ENCODE assay signal across 8 mouse cellular contexts in the genomic region with DNA sequence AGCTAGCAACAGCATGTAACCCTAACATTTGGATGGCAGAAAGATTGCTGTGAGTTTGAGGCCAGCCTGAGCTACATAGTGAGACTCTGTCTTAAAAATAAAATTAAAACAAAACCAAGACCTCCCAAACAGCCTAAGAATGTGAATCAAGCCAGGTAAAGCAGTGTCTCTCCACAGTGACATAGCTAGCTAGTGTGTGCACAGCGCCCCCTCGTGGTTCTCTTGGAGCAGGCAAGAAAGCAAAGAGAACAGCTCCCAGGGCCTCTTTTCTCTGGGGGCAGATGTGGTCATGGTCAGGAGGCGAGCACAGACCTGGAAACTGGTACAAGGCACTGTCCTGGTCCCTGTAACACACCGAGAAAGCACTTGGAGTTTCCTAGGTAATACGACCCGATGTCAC. TPM values are rescaled to one million over a fixed set of nuclear protein-coding genes. Genes with fewer than 3 reads are reported as not detected.
DNase-seq lines count a peak whose midpoint lies in the region; ATAC-seq and TF ChIP-seq lines count a peak whose summit lies in the region.

No protein-coding gene starts in this region.

- no peak overlapping the region for H3K9ac ChIP-seq in CH12.LX (ENCODE audit: insufficient read depth, low read depth)
- no peak overlapping the region for H3K9ac ChIP-seq in forebrain, embryonic 16.5 days (replicated peaks; ENCODE audit: low read depth, low read length)
- no peak overlapping the region for H3K9ac ChIP-seq in kidney, embryonic 14.5 days (ENCODE audit: low read depth, low read length)
- H3K9ac ChIP-seq in lung, embryonic 14.5 days = no peak overlapping the region

- ATAC-seq in forebrain, embryonic 16.5 days = peak; percentile 54
- ATAC-seq in kidney, embryonic 14.5 days (ENCODE audit: low FRiP score, low TSS enrichment) = 0 out of 2 replicates have a peak, but pooled peaks have one; percentile 36
- ATAC-seq in lung, embryonic 14.5 days (ENCODE audit: insufficient read depth) = peak; percentile 35; the same call in 1 of the 2 replicates
- ATAC-seq in monocyte, adult 5-6 weeks (replicated peaks; ENCODE audit: insufficient number of reproducible peaks, low FRiP score, low TSS enrichment, poor library complexity, severe bottlenecking) = no peak

- peak; percentile 100 for TF ChIP-seq RAD21 in CH12.LX (IDR thresholded peaks at IDR 0.05; ENCODE audit: low read depth, low read length)

- TF ChIP-seq CTCF in CH12.LX (conservative IDR thresholded peaks at IDR 0.05 in 1 of 2, IDR thresholded peaks at IDR 0.05 in 1 of 2; ENCODE audit: low read depth in 2 of 2, low read length in 2 of 2) = peak; percentile 75 to 99
- peak; percentile 90 for TF ChIP-seq CTCF in lung, embryonic 14.5 days (IDR thresholded peaks at IDR 0.05; ENCODE audit: low read depth)

- DNase-seq in A20 (ENCODE audit: low read depth, low spot score) (peak; percentile 68), CH12.LX (ENCODE audit: extremely low read depth) (peak; percentile 83)
- peak; percentile 25 for DNase-seq in c-Kit-positive CD71-positive TER-119-positive erythroid progenitor cells, embryonic 14.5 days (ENCODE audit: low spot score)
- DNase-seq in lung, embryonic 14.5 days = peak; percentile 85
- DNase-seq in right cerebral cortex, adult 2 months (ENCODE audit: low spot score in 2 of 2) = peak; percentile 62 to 73

- peaks cover 10 to 22% of the 10 kb centered on the region in 2 experiments; a peak in 3 of 4 replicates for H3K4me1 ChIP-seq in CH12.LX (ENCODE audit: control insufficient read depth in 1 of 2, insufficient read depth in 2 of 2)
- H3K4me1 ChIP-seq in forebrain, embryonic 16.5 days (replicated peaks; ENCODE audit: control insufficient read depth, insufficient read depth, low read length) = peaks cover 6% of the 10 kb centered on the region; the same call in 1 of the 2 replicates
- H3K4me1 ChIP-seq in kidney, embryonic 14.5 days (ENCODE audit: control insufficient read depth, insufficient read depth, low read length) = no peaks in the 10 kb centered on the region
- no peaks in the 10 kb centered on the region for H3K4me1 ChIP-seq in lung, embryonic 14.5 days (ENCODE audit: insufficient read depth)

- H3K4me2 ChIP-seq in CH12.LX (ENCODE audit: insufficient read depth, low read depth, poor library complexity, severe bottlenecking) = no peak overlapping the region
- H3K4me2 ChIP-seq in forebrain, embryonic 16.5 days (ENCODE audit: low read length) = no peak overlapping the region
- no peak overlapping the region for H3K4me2 ChIP-seq in kidney, embryonic 14.5 days (replicated peaks; ENCODE audit: low read depth, low read length)
- no peak overlapping the region for H3K4me2 ChIP-seq in lung, embryonic 14.5 days

- H3K9me3 ChIP-seq in CH12.LX (replicated peaks; ENCODE audit: low read length) = no peaks in the 10 kb centered on the region
- no peaks in the 10 kb centered on the region for H3K9me3 ChIP-seq in forebrain, embryonic 16.5 days (ENCODE audit: control insufficient read depth, low read length)
- H3K9me3 ChIP-seq in kidney, embryonic 14.5 days (ENCODE audit: control insufficient read depth, low read length) = no peaks in the 10 kb centered on the region
- H3K9me3 ChIP-seq in lung, embryonic 14.5 days (ENCODE audit: low read depth, low read length) = no peaks in the 10 kb centered on the region

- no peak for TF ChIP-seq POLR2A in CH12.LX (IDR thresholded peaks at IDR 0.05; ENCODE audit: low read depth, low read length)

- no peak overlapping the region for H3K27ac ChIP-seq in CH12.LX (ENCODE audit: insufficient read depth, low read depth)
- no peak overlapping the region for H3K27ac ChIP-seq in forebrain, embryonic 16.5 days (ENCODE audit: low read length)
- H3K27ac ChIP-seq in kidney, embryonic 14.5 days (ENCODE audit: low read depth, low read length) = no peak overlapping the region
- H3K27ac ChIP-seq in lung, embryonic 14.5 days (ENCODE audit: low read depth) = no peak overlapping the region

- H3K79me2 ChIP-seq in CH12.LX (replicated peaks; ENCODE audit: control insufficient read depth, extremely low read depth, insufficient read depth, poor library complexity, severe bottlenecking) = no peaks in the 10 kb centered on the region

- no peaks in the 10 kb centered on the region for H3K36me3 ChIP-seq in CH12.LX (replicated peaks in 1 of 2; ENCODE audit: control insufficient read depth in 1 of 2, insufficient read depth in 1 of 2, low read length in 1 of 2)
- H3K36me3 ChIP-seq in forebrain, embryonic 16.5 days (ENCODE audit: control insufficient read depth, insufficient read depth) = no peaks in the 10 kb centered on the region
- H3K36me3 ChIP-seq in kidney, embryonic 14.5 days (ENCODE audit: control insufficient read depth, insufficient read depth, low read length) = no peaks in the 10 kb centered on the region
- H3K36me3 ChIP-seq in lung, embryonic 14.5 days (ENCODE audit: insufficient read depth) = no peaks in the 10 kb centered on the region

- dilution Hi-C loops in CH12.LX (cut with MboI; ENCODE audit: extremely low pct_ligation_motif_present, extremely low pct_unique_long_range_greater_than_20kb, low sequenced_read_pairs) = no loop called here

- no peak overlapping the region for H3K4me3 ChIP-seq in CH12.LX (replicated peaks in 1 of 3; ENCODE audit: low read depth in 2 of 3, low read length in 2 of 3, poor library complexity in 1 of 3)
- H3K4me3 ChIP-seq in forebrain, embryonic 16.5 days (replicated peaks; ENCODE audit: low read length) = no peak overlapping the region
- H3K4me3 ChIP-seq in kidney, embryonic 14.5 days (ENCODE audit: low read length) = no peak overlapping the region
- no peak overlapping the region for H3K4me3 ChIP-seq in lung, embryonic 14.5 days (ENCODE audit: low read depth, low read length)

- TF ChIP-seq EP300 in CH12.LX (IDR thresholded peaks at IDR 0.05; ENCODE audit: low read length) = no peak

- in situ Hi-C loops in CH12.LX (cut with MboI; ENCODE audit: low pct_ligation_motif_present, low pct_unique_long_range_greater_than_20kb, low sequenced_read_pairs) = no loop called here

- H3K27me3 ChIP-seq in CH12.LX (replicated peaks) = peaks cover 31% of the 10 kb centered on the region
- H3K27me3 ChIP-seq in forebrain, embryonic 16.5 days (replicated peaks; ENCODE audit: control insufficient read depth, insufficient read depth, low read length) = no peaks in the 10 kb centered on the region
- H3K27me3 ChIP-seq in kidney, embryonic 14.5 days (ENCODE audit: control insufficient read depth, insufficient read depth, low read length) = no peaks in the 10 kb centered on the region
- no peaks in the 10 kb centered on the region for H3K27me3 ChIP-seq in lung, embryonic 14.5 days (ENCODE audit: insufficient read depth, low read length)

- WGBS in forebrain, embryonic 16.5 days = 20% methylated on average over 6 of the region's 6 CpGs
- WGBS in kidney, embryonic 14.5 days = 19% methylated on average over 6 of the region's 6 CpGs
- WGBS in lung, embryonic 14.5 days = 19% methylated on average over 6 of the region's 6 CpGs

TF ChIP-seq in CH12.LX, 34 proteins besides CTCF, POLR2A, EP300 and RAD21:
- TF ChIP-seq NRF1 (IDR thresholded peaks at IDR 0.05; ENCODE audit: low read depth, low read length) (peak; percentile 34; the same call in 1 of the 2 replicates), KAT2A (IDR thresholded peaks at IDR 0.05; ENCODE audit: insufficient replicate concordance, low read length) (no peak), IRF4 (IDR thresholded peaks at IDR 0.05; ENCODE audit: low read depth, low read length) (peak; percentile 67; the same call in 1 of the 2 replicates), ZC3H11A (IDR thresholded peaks at IDR 0.05; ENCODE audit: low read depth, low read length) (peak; percentile 95), JUN (IDR thresholded peaks at IDR 0.05; ENCODE audit: insufficient read depth, low read depth, low read length) (no peak), MAX (IDR thresholded peaks at IDR 0.05; ENCODE audit: low read length) (0 out of 2 replicates have a peak, but pooled peaks have one; percentile 32), CHD2 (IDR thresholded peaks at IDR 0.05; ENCODE audit: low read length) (0 out of 2 replicates have a peak, but pooled peaks have one; percentile 19), ZKSCAN1 (IDR thresholded peaks at IDR 0.05; ENCODE audit: borderline replicate concordance, low read depth, low read length) (no peak), ZNF384 (IDR thresholded peaks at IDR 0.05; ENCODE audit: low read depth, low read length) (no peak), MYC (IDR thresholded peaks at IDR 0.05; ENCODE audit: low read depth, low read length) (0 out of 2 replicates have a peak, but pooled peaks have one; percentile 23), MAZ (IDR thresholded peaks at IDR 0.05; ENCODE audit: low read depth, low read length) (peak; percentile 59; the same call in 1 of the 2 replicates), HCFC1 (IDR thresholded peaks at IDR 0.05; ENCODE audit: low read depth, low read length) (peak; percentile 36), TCF12 (IDR thresholded peaks at IDR 0.05; ENCODE audit: low read depth, low read length) (peak; percentile 31; the same call in 1 of the 2 replicates), MEF2A (IDR thresholded peaks at IDR 0.05; ENCODE audit: borderline replicate concordance, low read depth, low read length) (0 out of 2 replicates have a peak, but pooled peaks have one; percentile 35), SMC3 (IDR thresholded peaks at IDR 0.05; ENCODE audit: low read depth, low read length) (peak; percentile 98), NELFE (IDR thresholded peaks at IDR 0.05; ENCODE audit: low read depth, low read length) (peak; percentile 55; the same call in 1 of the 2 replicates)
TF ChIP-seq in CH12.LX: peak in this region for 12.

RNA-seq across cellular contexts. Expression of gene Afap1, which starts 35.0 kb away (rescaled TPM):
- total RNA-seq in CH12.LX (2012; rRNA removed) = 3.0 and 4.0 TPM in 2 replicates
- 0.32 and 0.35 TPM in 2 replicates for total RNA-seq in CH12.LX (2014; rRNA removed)
- 0.74 and 0.86 TPM in 2 replicates for polyA plus RNA-seq in CH12.LX (2012; ENCODE audit: insufficient read length, low read depth)
- polyA plus RNA-seq in forebrain, embryonic 16.5 days (2015; fragmentation: Nextera tagmentation; extraction: Ambion mirVana) = 64.1 and 64.7 TPM in 2 replicates
- 16.8 and 23.6 TPM in 2 replicates for polyA plus RNA-seq in kidney, embryonic 14.5 days (2014; fragmentation: Nextera tagmentation; extraction: Ambion mirVana)
- polyA plus RNA-seq in lung, embryonic 14.5 days (2014; fragmentation: Nextera tagmentation; extraction: Ambion mirVana) = 19.4 and 19.7 TPM in 2 replicates
- 0.86 to 1.9 TPM (median 1.3 TPM) in 3 replicates for total RNA-seq in monocyte, adult 5-6 weeks (2017)

Comparison
In these comparisons a context has a peak if more than half of its experiments do, and no peak if none do; other contexts are left out.
1. DNase-seq: peak in every context shown above with its lines; median percentile 85 in lung, embryonic 14.5 days; 83 in CH12.LX; 68 in A20; 68 in right cerebral cortex, adult 2 months; 25 in c-Kit-positive CD71-positive TER-119-positive erythroid progenitor cells, embryonic 14.5 days.